Mouse (Mus musculus) kidney, adult 11 months (tissue): ENCODE measurements at regions not wholly inside any gene's neighbourhood (a gene's known extent, or its start where the extent isn't known, plus 50 kb on each side); places are given as distances from the start of the nearest gene placed in this dataset.

Experiments
- DNase-seq: peaks from one replicate; pipeline ENCODE4 v3.0.0; 2022

- no peak for DNase-seq
These were observed 207.2 kb downstream of the Tbx15 start for GRCm38 (mm10) chr3:99447361-99447760.

DNA sequence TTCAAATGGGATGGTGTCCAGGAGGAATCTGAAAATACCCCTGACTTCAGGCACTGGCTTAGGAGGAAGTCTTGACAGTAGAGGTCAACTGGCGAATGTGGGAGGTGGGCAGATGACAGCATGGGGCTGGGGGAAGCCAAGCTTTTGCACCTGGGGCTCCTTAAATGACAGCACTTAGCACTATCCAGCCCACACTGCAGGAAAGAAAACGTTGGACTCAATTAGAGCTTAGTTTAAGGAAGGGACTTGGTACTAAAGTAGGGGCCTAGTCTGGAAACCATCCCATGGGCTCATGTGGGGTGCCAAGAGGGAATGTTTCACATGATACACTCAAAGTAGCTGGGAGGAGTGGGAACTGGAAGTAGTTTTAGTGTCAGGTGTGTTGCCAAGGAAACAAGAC, 207.6 kb downstream of the Tbx15 start:
- no peak for DNase-seq

DNA sequence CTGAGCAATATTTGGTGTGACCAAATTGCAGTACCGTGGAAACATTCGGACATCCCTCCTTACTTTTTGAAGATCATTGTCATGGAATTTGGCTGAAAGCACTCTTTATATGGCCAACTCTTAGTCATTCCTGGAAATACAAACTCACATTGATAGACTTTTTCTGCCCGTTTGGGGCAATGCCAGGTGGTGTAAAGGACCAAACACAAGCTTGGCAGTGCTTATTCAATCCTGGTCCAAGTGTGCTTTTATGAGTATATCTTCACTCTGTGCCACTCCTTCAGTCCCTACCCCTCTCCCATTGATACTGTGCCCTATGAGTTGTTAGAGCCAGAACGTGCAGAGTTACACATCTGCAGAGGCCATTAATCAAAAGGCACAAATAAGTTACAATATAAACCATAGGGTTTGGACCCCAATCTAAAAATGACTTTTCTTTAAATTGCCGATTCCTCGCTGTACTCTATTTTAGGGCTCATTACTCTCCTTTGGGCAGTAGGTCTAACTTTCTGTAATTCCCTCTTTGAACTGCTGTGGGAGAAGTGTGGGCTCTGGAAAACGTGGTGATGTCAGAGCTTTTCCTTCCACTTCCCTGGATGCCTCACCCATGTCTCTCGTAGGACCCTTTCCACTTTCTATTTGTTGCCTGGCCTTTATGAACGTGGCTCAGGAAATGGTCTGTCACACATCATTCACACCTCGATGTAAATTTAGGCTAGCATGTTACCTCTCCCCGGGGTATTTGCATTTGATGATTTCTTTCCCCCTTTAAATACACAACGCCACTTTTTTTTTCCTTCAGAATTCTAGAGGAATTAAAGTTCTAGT, 219.1 kb downstream of the Tbx15 start:
- no peak for DNase-seq

DNA sequence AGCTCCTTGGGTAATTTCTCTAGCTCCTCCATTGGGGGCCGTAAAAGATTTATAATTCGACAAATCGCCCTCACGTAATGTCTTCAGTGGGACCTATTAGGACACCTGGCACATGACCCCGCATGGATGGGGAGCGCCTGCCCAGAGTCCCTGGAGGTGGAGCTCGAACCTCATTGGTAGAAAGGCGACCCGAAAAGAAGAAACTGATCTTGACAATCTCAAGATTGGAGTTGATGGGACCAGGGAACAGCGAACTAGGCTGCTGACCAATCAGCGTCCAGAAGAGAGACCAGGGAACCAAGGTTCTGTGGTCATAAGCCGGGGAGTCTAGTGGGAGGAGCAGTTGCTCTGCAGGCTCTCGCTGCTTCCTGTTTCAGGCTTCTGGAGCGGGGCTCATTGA, 259.8 kb downstream of the Tbx15 start:
- no peak for DNase-seq

- no peak for DNase-seq
These were observed 264.6 kb downstream of the Tbx15 start for GRCm38 (mm10) chr3:99504772-99505171.

- DNase-seq: no peak
These were observed 272.1 kb downstream of the Tbx15 start for GRCm38 (mm10) chr3:99512250-99512649.

GRCm38 (mm10) chr3:99512933-99513332, 272.8 kb downstream of the Tbx15 start:
- DNase-seq: no peak

GRCm38 (mm10) chr3:99515751-99516150, 275.6 kb downstream of the Tbx15 start:
- DNase-seq: no peak

DNA sequence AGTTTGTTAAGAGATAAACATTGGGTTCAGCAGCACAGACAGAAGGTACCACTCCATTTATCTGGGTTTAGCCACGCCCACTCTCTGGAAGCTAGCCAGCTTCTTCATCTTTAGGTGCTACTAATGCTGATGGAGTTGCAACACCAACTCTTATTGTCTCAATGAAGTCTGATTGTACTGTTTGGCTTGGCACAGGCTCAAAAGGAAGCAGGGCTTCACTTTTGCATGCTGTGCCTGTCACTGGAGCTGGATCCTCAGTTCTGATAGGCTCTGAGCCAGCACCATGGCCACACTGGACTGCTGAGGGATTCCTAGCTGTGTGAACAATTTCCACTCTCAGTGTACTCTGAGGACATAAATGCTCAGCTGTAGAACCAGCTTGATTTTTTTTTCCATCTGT, 320.7 kb downstream of the Tbx15 start:
- DNase-seq: no peak

DNA sequence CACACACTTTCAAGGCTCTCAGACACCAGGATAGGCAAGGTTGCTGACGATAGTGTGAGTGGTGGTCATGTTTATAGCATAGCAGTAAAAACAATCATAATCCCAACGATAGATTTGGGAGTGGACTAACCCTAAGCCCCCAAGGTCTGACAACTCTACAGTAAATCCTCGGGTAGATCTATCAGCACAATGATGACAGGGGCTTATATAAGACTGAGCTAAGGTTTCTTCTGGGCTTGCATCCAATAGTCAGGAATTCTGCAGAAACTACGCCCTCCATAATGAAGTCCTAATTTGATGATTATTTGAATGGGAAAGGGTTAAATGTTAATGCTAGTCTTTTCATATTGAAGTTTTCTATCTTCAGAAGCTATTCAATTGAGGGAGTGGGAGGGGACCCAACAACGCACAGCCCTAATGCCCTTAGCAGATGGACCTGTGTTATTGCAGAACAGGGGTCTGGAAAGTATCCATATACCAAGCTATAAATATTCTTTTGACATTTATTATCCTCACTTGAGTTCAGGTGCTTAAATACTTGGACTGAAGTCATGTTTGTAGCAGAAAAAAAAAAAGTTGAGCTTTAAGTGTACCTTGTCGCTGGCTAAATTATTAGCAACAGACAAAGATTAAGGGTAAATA, 311.8 kb upstream of the Spag17 start:
- no peak for DNase-seq

DNA sequence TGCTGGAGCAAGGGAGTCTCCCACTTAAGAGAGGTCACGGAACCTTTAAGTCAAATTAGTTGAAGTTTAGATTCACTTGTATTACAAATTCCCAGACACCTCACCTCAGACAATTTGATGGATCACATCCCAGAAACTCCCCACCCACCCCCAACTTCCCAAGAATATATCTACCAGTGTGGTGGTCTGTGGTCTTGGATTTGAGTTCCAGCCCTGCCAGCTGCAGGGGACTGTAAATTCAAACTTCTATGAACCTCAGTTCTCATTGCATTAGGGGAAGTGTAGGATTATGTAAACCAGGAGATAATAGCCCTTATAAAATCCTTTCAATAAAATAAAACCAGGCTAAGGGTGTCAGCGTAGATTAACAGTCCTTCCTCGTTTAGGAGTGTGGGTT, 311.2 kb upstream of the Spag17 start:
- DNase-seq: no peak

GRCm38 (mm10) chr3:99602679-99603078, 282.5 kb upstream of the Spag17 start:
- no peak for DNase-seq

DNA sequence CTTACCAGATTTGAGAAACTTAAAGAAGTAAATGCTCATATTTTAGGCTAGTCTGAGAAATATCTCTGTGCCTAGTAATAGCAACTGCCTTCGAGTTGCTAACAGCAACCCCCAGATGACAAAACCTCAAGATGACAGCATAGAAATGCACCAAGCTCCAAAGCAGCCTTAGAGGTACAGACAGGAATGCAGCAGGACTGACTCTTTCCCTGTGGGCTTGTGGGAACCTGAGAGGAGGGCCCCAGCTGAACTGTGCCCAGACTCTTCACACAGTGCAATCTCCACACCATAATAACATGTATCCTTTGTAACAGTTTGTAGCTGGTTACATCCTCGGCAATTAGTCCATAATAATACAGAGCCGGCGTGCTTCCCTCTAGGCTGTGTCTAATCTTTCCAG, 252.9 kb upstream of the Spag17 start:
- no peak for DNase-seq

- DNase-seq: no peak
These were observed 243.7 kb upstream of the Spag17 start for GRCm38 (mm10) chr3:99641343-99642106.

GRCm38 (mm10) chr3:99644910-99645309, 240.3 kb upstream of the Spag17 start:
- no peak for DNase-seq

GRCm38 (mm10) chr3:99645318-99645717, 239.9 kb upstream of the Spag17 start:
- DNase-seq: no peak

DNA sequence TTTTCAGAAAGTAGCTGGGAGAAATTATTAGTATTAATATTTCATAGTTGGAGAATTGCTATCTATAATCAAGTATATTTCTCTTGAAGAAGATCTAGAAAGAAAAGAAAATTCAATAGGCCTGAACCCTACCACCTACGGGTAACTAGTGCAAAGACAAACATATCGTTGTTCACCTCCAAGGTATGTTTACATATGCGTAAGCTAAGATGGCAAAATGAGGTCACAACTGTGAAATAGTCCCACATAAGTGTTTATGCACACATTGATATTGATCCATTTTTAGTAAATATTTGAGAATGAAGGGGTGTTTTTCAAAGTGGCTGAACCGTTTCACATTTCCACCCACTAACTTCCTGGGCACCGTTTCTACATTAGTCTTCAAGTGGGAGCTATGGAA, 227.6 kb upstream of the Spag17 start:
- no peak for DNase-seq

DNA sequence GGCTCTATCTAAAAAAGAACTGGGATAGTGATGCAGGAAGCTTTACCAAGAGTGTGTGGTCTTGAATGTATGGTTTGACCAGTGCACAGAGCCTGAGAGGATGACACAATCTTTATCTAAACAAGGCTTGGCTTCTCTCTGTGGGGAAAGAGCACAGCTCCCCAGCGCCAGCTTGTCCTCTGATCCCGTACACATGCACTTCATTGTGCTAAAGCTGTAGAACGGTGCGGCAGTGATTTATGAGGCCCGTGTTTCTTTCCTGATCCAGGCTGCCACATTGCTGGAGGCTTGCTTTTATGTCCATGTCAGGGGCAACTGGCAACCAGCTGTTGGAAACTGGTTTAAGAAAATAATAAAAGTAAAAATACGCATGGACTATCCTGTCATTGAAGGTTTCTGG, 221.4 kb upstream of the Spag17 start:
- no peak for DNase-seq

DNA sequence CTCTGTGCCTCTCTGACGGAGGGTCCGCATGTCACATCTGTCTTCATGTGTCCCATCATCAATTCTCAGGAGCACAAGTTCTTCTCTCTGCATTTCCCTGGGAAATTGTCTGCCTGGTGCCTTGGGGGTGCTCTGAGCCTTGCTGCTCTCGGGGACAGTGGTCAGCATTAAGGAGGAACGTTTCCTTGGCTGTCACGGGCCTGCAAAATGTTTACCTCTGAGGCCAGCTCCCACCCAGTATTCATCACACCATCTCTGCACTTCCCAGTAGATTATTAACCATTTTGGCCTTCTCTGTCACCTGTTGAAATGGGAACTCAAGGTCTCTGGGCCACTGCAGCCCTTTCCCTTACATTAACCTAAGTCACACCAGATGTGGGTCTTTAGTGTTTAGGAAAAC, 219.8 kb upstream of the Spag17 start:
- DNase-seq: no peak

DNA sequence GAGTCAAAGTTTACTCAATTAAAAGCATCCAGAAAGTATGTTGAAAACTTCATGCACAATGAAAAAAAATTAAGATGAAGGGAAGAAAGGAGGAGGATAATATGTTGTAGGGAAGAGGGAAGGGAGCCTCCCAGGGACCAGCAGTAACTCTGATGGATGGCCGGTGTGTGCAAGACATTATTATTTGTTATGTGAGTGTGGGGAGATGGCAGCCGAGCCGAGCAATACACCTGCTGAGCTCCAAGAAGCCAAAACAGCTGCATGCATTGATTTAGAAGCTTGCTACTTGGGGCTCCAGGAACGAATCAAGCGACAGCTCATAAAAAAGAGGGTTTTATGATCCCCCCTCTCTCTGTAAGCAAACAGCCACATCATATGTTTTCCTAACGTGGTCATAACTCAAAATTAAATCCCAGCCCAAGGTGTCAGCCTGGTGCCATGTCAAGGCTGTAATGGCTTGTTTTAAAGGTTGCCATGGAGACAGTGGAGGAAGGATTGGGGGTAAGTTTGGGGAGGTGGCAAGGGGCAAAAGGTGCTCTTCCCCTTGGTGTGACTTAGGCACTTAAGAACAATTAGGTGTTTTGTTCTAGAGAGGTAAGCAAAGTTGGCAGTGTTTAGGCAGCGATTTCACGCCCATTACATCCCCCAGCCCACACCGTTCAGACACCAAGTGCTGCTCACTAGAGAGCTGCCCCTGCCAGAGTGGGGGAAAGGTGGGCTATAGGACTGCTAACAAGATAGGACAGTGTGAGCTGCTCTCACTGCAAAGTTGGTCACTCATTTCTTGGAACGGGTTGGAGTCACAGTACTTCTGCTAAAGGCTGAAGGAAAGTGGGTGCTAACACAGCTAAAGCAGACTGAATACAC, 219.1 kb upstream of the Spag17 start:
- DNase-seq: no peak

DNA sequence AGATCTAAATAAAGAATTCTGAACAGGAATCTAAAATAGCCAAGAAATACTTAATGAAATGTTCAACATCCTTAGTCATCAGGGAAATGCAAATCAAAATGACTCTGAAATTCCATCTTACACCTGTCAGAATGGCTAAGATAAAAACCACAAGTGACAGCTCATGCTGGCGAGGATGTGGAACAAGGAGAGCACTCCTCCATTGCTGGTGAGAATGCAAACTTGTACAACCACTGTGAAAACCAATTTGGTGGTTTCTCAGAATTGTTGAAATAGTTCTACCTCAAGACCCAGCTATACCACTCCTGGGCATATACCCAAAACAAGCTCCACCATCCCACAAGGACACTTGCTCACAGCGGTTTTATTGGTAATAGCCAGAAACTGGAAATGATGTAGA, 211.1 kb upstream of the Spag17 start:
- DNase-seq: no peak

- no peak for DNase-seq
These were observed 175.7 kb upstream of the Spag17 start for GRCm38 (mm10) chr3:99709506-99709905.

GRCm38 (mm10) chr3:99716381-99716780, 168.8 kb upstream of the Spag17 start:
- DNase-seq: no peak
